Mouse (Mus musculus) embryonic facial prominence, embryonic 13.5 days (tissue): Measurements from ENCODE around the gene Trpc1. TPM values are rescaled to one million over a fixed set of nuclear protein-coding genes. Genes with fewer than 3 reads are reported as not detected.
A peak's percentile ranks its signal among the peaks of the same experiment; 100 is the strongest.

ENCODE experiments used
- ATAC-seq: fragments of 200-750 bp; cut with Nextera tagmentation; 2 replicates; pipeline ENCODE4 v1.8.0; 2017; ENCODE audit warnings: low read depth; ENCODE audit not compliant: insufficient number of reproducible peaks, insufficient read depth, low FRiP score, low TSS enrichment
- H3K27ac ChIP-seq: fragments of 300-500 bp; sonication (generic); 2 replicates; pipeline ENCODE4 v1.5.1; 2015; ENCODE audit warnings: moderate library complexity, mild to moderate bottlenecking, inconsistent platforms
- H3K27me3 ChIP-seq: fragments of 300-500 bp; sonication (generic); 2 replicates; pipeline ENCODE4 v1.6.1; 2015; ENCODE audit warnings: mild to moderate bottlenecking, inconsistent platforms
- H3K36me3 ChIP-seq: fragments of 300-500 bp; sonication (generic); 2 replicates; pipeline ENCODE4 v1.6.1; 2015; ENCODE audit warnings: mild to moderate bottlenecking, inconsistent platforms
- H3K4me1 ChIP-seq: fragments of 300-500 bp; sonication (generic); 2 replicates; pipeline ENCODE4 v1.6.1; 2015; ENCODE audit warnings: inconsistent platforms
- H3K4me2 ChIP-seq: fragments of 300-500 bp; sonication (generic); 2 replicates; pipeline ENCODE4 v1.6.1; 2015; ENCODE audit warnings: moderate library complexity, mild to moderate bottlenecking, inconsistent platforms
- H3K4me3 ChIP-seq: fragments of 300-500 bp; sonication (generic); 2 replicates; pipeline ENCODE4 v1.5.1; 2015; ENCODE audit warnings: mild to moderate bottlenecking, inconsistent platforms
- H3K9ac ChIP-seq: fragments of 300-500 bp; sonication (generic); 2 replicates; pipeline ENCODE4 v1.6.1; 2015; ENCODE audit warnings: mild to moderate bottlenecking, inconsistent platforms
- H3K9me3 ChIP-seq: fragments of 300-500 bp; sonication (generic); 2 replicates; pipeline ENCODE4 v1.6.1; 2016; ENCODE audit warnings: inconsistent platforms
- WGBS: fragments of 180-500 bp; shearing (Covaris S2); methylation state at CpG from one replicate; pipeline ENCODE4 v1.1.7; 2015; ENCODE audit warnings: mixed read lengths; 5-methylcytosine and 5-hydroxymethylcytosine counted together
- polyA plus RNA-seq: library from polyadenylated mRNA; unstranded; fragments of >200 nt; fragmentation: Nextera tagmentation; extraction: Ambion mirVana; gene quantifications from 2 replicates; pipeline ENCODE4 v1.2.1, GENCODE M21; 2015

Gene Trpc1
- polyA plus RNA-seq, 1 experiment from 2014 or later, result 2.0 TPM

GRCm38 (mm10) chr9:95750746-95751145 is 571 bp upstream of the Trpc1 start:
- peaks cover 7% of the 10 kb centered on the region for H3K4me1 ChIP-seq
- WGBS, result 33% methylated on average over 9 of the region's 9 CpGs
- H3K27me3 ChIP-seq, result peaks cover 24% of the 10 kb centered on the region
- H3K4me2 ChIP-seq, result peak overlapping the region; percentile 92
- no peak overlapping the region for H3K27ac ChIP-seq
- no peaks in the 10 kb centered on the region for H3K9me3 ChIP-seq
- ATAC-seq, result no peak
- no peaks in the 10 kb centered on the region for H3K36me3 ChIP-seq
- peak overlapping the region; percentile 85 for H3K4me3 ChIP-seq
- no peak overlapping the region for H3K9ac ChIP-seq

- peak; percentile 78 for ATAC-seq
- Histone ChIP-seq H3K36me3 (no peaks in the 10 kb centered on the region), H3K4me1 (peaks cover 7% of the 10 kb centered on the region), H3K27me3 (peaks cover 24% of the 10 kb centered on the region), H3K9ac (peak overlapping the region; percentile 80), H3K9me3 (no peaks in the 10 kb centered on the region), H3K4me3 (peak overlapping the region; percentile 85), H3K4me2 (peak overlapping the region; percentile 92), H3K27ac (0 out of 2 replicates have a peak overlapping the region, but pooled peaks have one; percentile 22)
- WGBS, result under 1% methylated on average over 33 of the region's 34 CpGs
These were observed 680 bp downstream of the Trpc1 start for GRCm38 (mm10) chr9:95749461-95749928.

- Histone ChIP-seq H3K9ac (no peak overlapping the region), H3K27ac (no peak overlapping the region), H3K4me2 (no peak overlapping the region), H3K36me3 (no peaks in the 10 kb centered on the region), H3K27me3 (peaks cover 20% of the 10 kb centered on the region), H3K9me3 (no peaks in the 10 kb centered on the region), H3K4me3 (no peak overlapping the region), H3K4me1 (peaks cover 7% of the 10 kb centered on the region)
- no peak for ATAC-seq
- WGBS, result 83% methylated on average over 5 of the region's 5 CpGs
These were observed 2.9 kb downstream of the Trpc1 start for GRCm38 (mm10) chr9:95747298-95747697.

- 65% methylated on average over 7 of the region's 7 CpGs for WGBS
- Histone ChIP-seq H3K27ac (no peak overlapping the region), H3K4me1 (peaks cover 7% of the 10 kb centered on the region), H3K27me3 (peaks cover 10% of the 10 kb centered on the region), H3K36me3 (no peaks in the 10 kb centered on the region), H3K4me3 (no peak overlapping the region), H3K9me3 (no peaks in the 10 kb centered on the region), H3K9ac (no peak overlapping the region), H3K4me2 (no peak overlapping the region)
- ATAC-seq, result no peak
These were observed 5.1 kb downstream of the Trpc1 start for GRCm38 (mm10) chr9:95744845-95745613.

- Histone ChIP-seq H3K27ac (no peak overlapping the region), H3K27me3 (no peaks in the 10 kb centered on the region), H3K36me3 (peaks cover 2% of the 10 kb centered on the region; the same call in 1 of the 2 replicates), H3K9ac (no peak overlapping the region), H3K9me3 (no peaks in the 10 kb centered on the region), H3K4me2 (no peak overlapping the region), H3K4me3 (no peak overlapping the region), H3K4me1 (no peaks in the 10 kb centered on the region)
- no peak for ATAC-seq
These were observed 13.9 kb downstream of the Trpc1 start for GRCm38 (mm10) chr9:95736238-95736637.

GRCm38 (mm10) chr9:95712574-95712973 is 37.6 kb downstream of the Trpc1 start:
- Histone ChIP-seq H3K4me1 (no peaks in the 10 kb centered on the region), H3K9ac (no peak overlapping the region), H3K4me2 (no peak overlapping the region), H3K4me3 (no peak overlapping the region), H3K36me3 (no peaks in the 10 kb centered on the region), H3K27me3 (no peaks in the 10 kb centered on the region), H3K27ac (no peak overlapping the region), H3K9me3 (no peaks in the 10 kb centered on the region)
- 26% methylated on average over 8 of the region's 8 CpGs for WGBS
- ATAC-seq, result no peak

GRCm38 (mm10) chr9:95708943-95709342 is 41.2 kb downstream of the Trpc1 start:
- ATAC-seq, result no peak
- Histone ChIP-seq H3K27ac (no peak overlapping the region), H3K4me3 (no peak overlapping the region), H3K9me3 (no peaks in the 10 kb centered on the region), H3K4me2 (no peak overlapping the region), H3K9ac (no peak overlapping the region), H3K27me3 (no peaks in the 10 kb centered on the region), H3K4me1 (no peaks in the 10 kb centered on the region), H3K36me3 (no peaks in the 10 kb centered on the region)

GRCm38 (mm10) chr9:95705371-95705770 is 44.8 kb downstream of the Trpc1 start:
- no peaks in the 10 kb centered on the region for H3K9me3 ChIP-seq
- no peaks in the 10 kb centered on the region for H3K27me3 ChIP-seq
- no peak overlapping the region for H3K4me2 ChIP-seq
- no peak overlapping the region for H3K4me3 ChIP-seq
- H3K9ac ChIP-seq, result no peak overlapping the region
- no peaks in the 10 kb centered on the region for H3K36me3 ChIP-seq
- 75% methylated on average over 5 of the region's 5 CpGs for WGBS
- no peaks in the 10 kb centered on the region for H3K4me1 ChIP-seq
- no peak for ATAC-seq
- no peak overlapping the region for H3K27ac ChIP-seq

GRCm38 (mm10) chr9:95704078-95704477 is 46.1 kb downstream of the Trpc1 start:
- H3K4me1 ChIP-seq, result no peaks in the 10 kb centered on the region
- H3K36me3 ChIP-seq, result no peaks in the 10 kb centered on the region
- no peak overlapping the region for H3K9ac ChIP-seq
- WGBS, result 48% methylated on average over 3 of the region's 3 CpGs
- ATAC-seq, result no peak
- no peak overlapping the region for H3K4me2 ChIP-seq
- no peak overlapping the region for H3K27ac ChIP-seq
- no peak overlapping the region for H3K4me3 ChIP-seq
- H3K27me3 ChIP-seq, result no peaks in the 10 kb centered on the region
- no peaks in the 10 kb centered on the region for H3K9me3 ChIP-seq

- no peak overlapping the region for H3K4me3 ChIP-seq
- no peaks in the 10 kb centered on the region for H3K36me3 ChIP-seq
- no peak overlapping the region for H3K9ac ChIP-seq
- no peaks in the 10 kb centered on the region for H3K9me3 ChIP-seq
- 82% methylated on average over 4 of the region's 4 CpGs for WGBS
- H3K27me3 ChIP-seq, result no peaks in the 10 kb centered on the region
- H3K4me1 ChIP-seq, result no peaks in the 10 kb centered on the region
- no peak for ATAC-seq
- H3K4me2 ChIP-seq, result no peak overlapping the region
- no peak overlapping the region for H3K27ac ChIP-seq
These were observed 50.9 kb downstream of the Trpc1 start for GRCm38 (mm10) chr9:95699273-95699672.

- ATAC-seq, result no peak
- 56% methylated on average over 2 of the region's 2 CpGs for WGBS
- no peak overlapping the region for H3K9ac ChIP-seq
These were observed 52.4 kb downstream of the Trpc1 start for GRCm38 (mm10) chr9:95697808-95698207.

GRCm38 (mm10) chr9:95696581-95696980 is 53.6 kb downstream of the Trpc1 start:
- Histone ChIP-seq H3K4me1 (peaks cover 7% of the 10 kb centered on the region), H3K4me2 (no peak overlapping the region), H3K9me3 (no peaks in the 10 kb centered on the region), H3K36me3 (no peaks in the 10 kb centered on the region), H3K9ac (no peak overlapping the region), H3K27ac (no peak overlapping the region), H3K4me3 (no peak overlapping the region), H3K27me3 (no peaks in the 10 kb centered on the region)
- WGBS, result 74% methylated on average over 6 of the region's 6 CpGs
- ATAC-seq, result no peak

More at GRCm38 (mm10) chr9:95697808-95698207, 52.4 kb downstream of the Trpc1 start:
- no peak overlapping the region for H3K4me2 ChIP-seq
- H3K4me3 ChIP-seq, result no peak overlapping the region
- H3K27me3 ChIP-seq, result no peaks in the 10 kb centered on the region
- H3K27ac ChIP-seq, result no peak overlapping the region
- no peaks in the 10 kb centered on the region for H3K9me3 ChIP-seq
- H3K4me1 ChIP-seq, result peaks cover 3% of the 10 kb centered on the region
- no peaks in the 10 kb centered on the region for H3K36me3 ChIP-seq
